Mouse (Mus musculus) lung, postnatal 0 days (tissue): ENCODE data around the gene Ppp2r1b. TPM values are rescaled to one million over a fixed set of nuclear protein-coding genes. Genes with fewer than 3 reads are reported as not detected.

Source experiments
- ATAC-seq: fragments of 200-750 bp; cut with Nextera tagmentation; 2 replicates; pipeline ENCODE4 v1.8.0; 2017; ENCODE audit warnings: moderate library complexity
- DNase-seq: peaks from one replicate; pipeline ENCODE4 v3.0.0-alpha.2; 2016; ENCODE audit warnings: low spot score
- H3K27ac ChIP-seq: fragments of 300-500 bp; sonication (generic); 2 replicates; pipeline ENCODE4 v1.5.1; 2014; ENCODE audit warnings: antibody characterized with exemption, mild to moderate bottlenecking, low read length, mixed read lengths
- H3K27me3 ChIP-seq: fragments of 300-500 bp; sonication (generic); replicated peaks from 2 replicates; pipeline ENCODE4 v1.6.1; 2014; ENCODE audit warnings: low read length, mixed read lengths; ENCODE audit not compliant: insufficient read depth
- H3K36me3 ChIP-seq: fragments of 300-500 bp; sonication (generic); 2 replicates; pipeline ENCODE4 v1.6.1; 2014; ENCODE audit warnings: low read length, mixed read lengths; ENCODE audit not compliant: insufficient read depth
- H3K4me1 ChIP-seq: fragments of 300-500 bp; sonication (generic); 2 replicates; pipeline ENCODE4 v1.6.1; 2014; ENCODE audit warnings: antibody characterized with exemption, low read depth, low read length, mixed read lengths; ENCODE audit not compliant: insufficient read depth
- H3K4me2 ChIP-seq: fragments of 300-500 bp; sonication (generic); replicated peaks from 2 replicates; pipeline ENCODE4 v1.6.1; 2014; ENCODE audit warnings: low read depth, mild to moderate bottlenecking, low read length, moderate library complexity, mixed read lengths
- H3K4me3 ChIP-seq: fragments of 300-500 bp; sonication (generic); 2 replicates; pipeline ENCODE4 v1.5.1; 2014; ENCODE audit warnings: low read depth, low read length
- H3K9ac ChIP-seq: fragments of 300-500 bp; sonication (generic); replicated peaks from 2 replicates; pipeline ENCODE4 v1.6.1; 2014; ENCODE audit warnings: low read depth, mild to moderate bottlenecking
- H3K9me3 ChIP-seq: fragments of 300-500 bp; sonication (generic); 2 replicates; pipeline ENCODE4 v1.6.1; 2016; ENCODE audit warnings: low read length, mixed read lengths
- CTCF ChIP-seq: IDR thresholded peaks from 2 replicates; pipeline ENCODE4 v1.5.1; 2016; ENCODE audit warnings: antibody characterized with exemption, mild to moderate bottlenecking
- EP300 ChIP-seq: IDR thresholded peaks from 2 replicates; pipeline ENCODE4 v1.6.1; 2016; ENCODE audit warnings: antibody characterized with exemption, mild to moderate bottlenecking, control low read depth
- WGBS: fragments of 180-500 bp; shearing (Covaris S2); extraction: QIAGEN DNeasy Blood & Tissue Kit; methylation state at CpG from one replicate; pipeline ENCODE4 v1.1.7; 2014; 5-methylcytosine and 5-hydroxymethylcytosine counted together
- polyA plus RNA-seq: library from polyadenylated mRNA; unstranded; fragments of >200 nt; fragmentation: Nextera tagmentation; extraction: Ambion mirVana; gene quantifications from 2 replicates; pipeline ENCODE4 v1.2.1, GENCODE M21; 2015

Gene Ppp2r1b
- polyA plus RNA-seq, 1 experiment from 2014 or later, result 28.4 TPM

GRCm38 (mm10) chr9:50833786-50834185 lies 11.3 kb upstream of the Ppp2r1b start:
- TF ChIP-seq CTCF (no peak), EP300 (no peak)
- no peak overlapping the region for H3K9ac ChIP-seq
- H3K36me3 ChIP-seq, result no peaks in the 10 kb centered on the region
- WGBS, result 54% methylated on average over 8 of the region's 8 CpGs
- no peaks in the 10 kb centered on the region for H3K27me3 ChIP-seq
- peak overlapping the region; percentile 22; the same call in 1 of the 2 replicates for H3K27ac ChIP-seq
- peaks cover 2% of the 10 kb centered on the region; the same call in 1 of the 2 replicates for H3K4me1 ChIP-seq
- ATAC-seq (no peak), DNase-seq (no peak)
- H3K4me3 ChIP-seq, result no peak overlapping the region
- no peaks in the 10 kb centered on the region for H3K9me3 ChIP-seq
- 0 out of 2 replicates have a peak overlapping the region, but pooled peaks have one; percentile 9 for H3K4me2 ChIP-seq

DNA sequence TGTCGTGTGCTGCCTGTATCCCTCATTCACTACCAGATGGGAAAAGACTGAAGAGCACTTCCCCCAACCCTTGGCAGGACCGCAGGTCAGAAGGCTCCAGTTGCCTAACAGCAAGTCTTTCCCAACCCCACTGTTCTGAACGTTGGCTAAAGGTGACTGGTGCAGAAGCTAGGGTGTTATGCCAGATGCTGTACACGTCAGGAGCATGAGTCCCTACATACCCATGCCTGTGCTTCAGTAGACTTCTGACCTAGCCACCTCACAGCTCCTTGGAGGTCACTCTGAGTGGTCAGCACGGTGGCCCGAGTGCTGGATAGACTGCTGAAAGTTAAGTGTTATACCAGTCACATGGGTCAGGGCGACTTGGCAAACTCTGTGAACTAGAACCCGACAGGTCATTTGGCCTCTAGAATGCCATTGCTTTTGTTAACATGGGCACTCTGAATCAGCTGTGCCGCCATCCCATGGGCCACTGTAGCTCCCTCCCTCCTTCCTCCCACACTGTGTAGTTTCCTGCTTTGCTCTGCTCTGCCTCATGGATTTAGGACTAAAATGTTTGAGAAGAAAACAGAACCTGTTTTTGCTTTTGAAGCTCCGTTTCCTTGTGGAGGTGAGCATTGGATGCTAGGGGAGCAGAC lies 9.9 kb upstream of the Ppp2r1b start:
- TF ChIP-seq CTCF (no peak), EP300 (peak; percentile 77)
- Histone ChIP-seq H3K4me2 (no peak overlapping the region), H3K9me3 (no peaks in the 10 kb centered on the region), H3K27me3 (no peaks in the 10 kb centered on the region), H3K27ac (peak overlapping the region; percentile 76), H3K4me3 (no peak overlapping the region), H3K36me3 (no peaks in the 10 kb centered on the region), H3K9ac (no peak overlapping the region), H3K4me1 (peaks cover 2% of the 10 kb centered on the region; the same call in 1 of the 2 replicates)
- WGBS, result 70% methylated on average over 10 of the region's 10 CpGs
- peak; percentile 91 for DNase-seq
- peak; percentile 93 for ATAC-seq

- no peak for ATAC-seq
- WGBS, result 74% methylated on average over 4 of the region's 4 CpGs
These were observed 9.0 kb upstream of the Ppp2r1b start for GRCm38 (mm10) chr9:50836097-50836496.

GRCm38 (mm10) chr9:50841079-50841789 lies 3.9 kb upstream of the Ppp2r1b start:
- peak overlapping the region; percentile 8; the same call in 1 of the 2 replicates for H3K27ac ChIP-seq
- 42% methylated on average over 13 of the region's 13 CpGs for WGBS
- H3K27me3 ChIP-seq, result no peaks in the 10 kb centered on the region
- TF ChIP-seq CTCF (no peak), EP300 (peak; percentile 40; the same call in 1 of the 2 replicates)
- no peak overlapping the region for H3K4me3 ChIP-seq
- H3K9me3 ChIP-seq, result no peaks in the 10 kb centered on the region
- no peak overlapping the region for H3K9ac ChIP-seq
- H3K36me3 ChIP-seq, result no peaks in the 10 kb centered on the region
- H3K4me2 ChIP-seq, result peak overlapping the region; percentile 29; the same call in 1 of the 2 replicates
- DNase-seq, result peak; percentile 59
- peaks cover 4% of the 10 kb centered on the region; the same call in 1 of the 2 replicates for H3K4me1 ChIP-seq
- peak; percentile 89 for ATAC-seq

More at GRCm38 (mm10) chr9:50836097-50836496, 9.0 kb upstream of the Ppp2r1b start:
- DNase-seq, result no peak
- no peaks in the 10 kb centered on the region for H3K9me3 ChIP-seq
- H3K36me3 ChIP-seq, result no peaks in the 10 kb centered on the region
- H3K27ac ChIP-seq, result peak overlapping the region; percentile 14; the same call in 1 of the 2 replicates
- no peak overlapping the region for H3K4me3 ChIP-seq
- H3K4me2 ChIP-seq, result no peak overlapping the region
- TF ChIP-seq EP300, result no peak
- no peak for TF ChIP-seq CTCF
- H3K27me3 ChIP-seq, result no peaks in the 10 kb centered on the region
- H3K9ac ChIP-seq, result no peak overlapping the region
- H3K4me1 ChIP-seq, result peaks cover 2% of the 10 kb centered on the region; the same call in 1 of the 2 replicates

GRCm38 (mm10) chr9:50845547-50845946 lies 446 bp downstream of the Ppp2r1b start:
- Histone ChIP-seq H3K27me3 (no peaks in the 10 kb centered on the region), H3K4me2 (no peak overlapping the region), H3K36me3 (no peaks in the 10 kb centered on the region), H3K4me1 (peaks cover 8% of the 10 kb centered on the region; the same call in 1 of the 2 replicates), H3K9ac (no peak overlapping the region), H3K27ac (no peak overlapping the region), H3K4me3 (no peak overlapping the region), H3K9me3 (no peaks in the 10 kb centered on the region)
- TF ChIP-seq EP300 (no peak), CTCF (no peak)
- DNase-seq (no peak), ATAC-seq (no peak)
- 77% methylated on average over 9 of the region's 9 CpGs for WGBS

DNA sequence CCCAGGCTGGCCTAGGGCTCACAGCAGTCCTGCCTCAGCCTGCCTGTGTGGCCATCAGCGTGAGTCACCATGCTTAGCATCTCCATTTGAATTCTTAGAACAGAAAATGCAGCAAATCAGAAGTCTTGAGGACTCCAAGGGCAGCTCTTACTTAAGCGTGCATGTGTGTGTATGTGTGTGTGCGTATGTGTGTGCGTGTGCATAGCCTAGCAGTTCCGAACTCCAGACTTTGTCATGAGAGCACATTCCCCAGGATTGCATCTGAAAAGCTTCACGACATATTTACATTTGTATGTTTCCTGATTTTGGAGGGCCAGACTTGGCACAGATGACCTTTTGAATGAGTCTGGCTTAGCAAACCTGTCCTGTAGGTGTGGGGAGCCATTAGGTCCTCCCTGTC lies 2.0 kb downstream of the Ppp2r1b start:
- Histone ChIP-seq H3K4me1 (peaks cover 6% of the 10 kb centered on the region; the same call in 1 of the 2 replicates), H3K9ac (no peak overlapping the region), H3K4me2 (no peak overlapping the region), H3K27me3 (no peaks in the 10 kb centered on the region), H3K4me3 (no peak overlapping the region), H3K9me3 (no peaks in the 10 kb centered on the region), H3K36me3 (no peaks in the 10 kb centered on the region), H3K27ac (0 out of 2 replicates have a peak overlapping the region, but pooled peaks have one; percentile 11)
- DNase-seq (peak; percentile 57), ATAC-seq (peak; percentile 51)
- no peak for TF ChIP-seq CTCF
- no peak for TF ChIP-seq EP300
- WGBS, result 55% methylated on average over 6 of the region's 6 CpGs
